Mouse (Mus musculus): ENCODE results near the gene Cacng3. TPM values are rescaled to one million over a fixed set of nuclear protein-coding genes. Genes with fewer than 3 reads are reported as not detected.
A peak's percentile ranks its signal among the peaks of the same experiment; 100 is the strongest.

Cacng3 gene
- polyA plus RNA-seq, 2 experiments = not detected

DNA sequence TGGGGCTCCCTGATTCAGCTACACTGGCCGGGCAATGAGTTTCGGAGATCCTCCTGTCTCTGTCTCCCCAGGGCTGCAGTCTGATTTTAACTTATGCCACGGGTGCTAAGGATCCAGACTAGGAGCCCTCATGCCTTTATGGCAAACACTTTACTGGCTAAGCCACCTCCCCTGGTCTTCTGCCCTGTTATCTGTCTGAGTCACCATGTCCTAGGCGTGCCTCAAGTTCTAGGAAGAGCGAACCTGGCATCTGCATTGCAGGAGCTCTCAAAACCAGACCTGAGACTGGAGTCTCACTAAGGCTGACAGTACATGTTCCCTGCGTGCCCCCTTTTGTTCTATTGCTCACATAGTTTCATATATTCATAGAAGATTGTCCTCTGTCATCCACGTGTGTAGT, 119.6 kb downstream of the Cacng3 start:
- Histone ChIP-seq H3K4me2 (ENCODE audit: low read depth) (peak overlapping the region; percentile 9; the same call in 1 of the 2 replicates), H3K4me3 (ENCODE audit: insufficient read depth in 1 of 2, low read depth in 2 of 2, low read length in 2 of 2) (no peak overlapping the region), H3K9me3 (ENCODE audit: control insufficient read depth, low read length) (no peaks in the 10 kb centered on the region), H3K4me1 (replicated peaks; ENCODE audit: control insufficient read depth in 2 of 2, insufficient read depth in 2 of 2, low read length in 1 of 2) (peaks cover 0 to 2% of the 10 kb centered on the region in 2 experiments; a peak in 1 of 4 replicates), H3K27ac (no peak overlapping the region), H3K36me3 (replicated peaks; ENCODE audit: control insufficient read depth, insufficient read depth, low read depth) (no peaks in the 10 kb centered on the region), H3K27me3 (ENCODE audit: control insufficient read depth, insufficient read depth, low read length) (no peaks in the 10 kb centered on the region), H3K9ac (replicated peaks) (no peak overlapping the region)
- WGBS (ENCODE audit: insufficient replicate concordance) = 54% methylated on average over 7 of the region's 7 CpGs
- TF ChIP-seq EP300 (IDR thresholded peaks at IDR 0.05; ENCODE audit: low read depth) (peak; percentile 17; the same call in 1 of the 2 replicates), CTCF (IDR thresholded peaks at IDR 0.05; ENCODE audit: low read depth) (no peak)
- DNase-seq (ENCODE audit: low read depth in 3 of 3, low spot score in 3 of 3) = peak; percentile 25 to 37 (median 30)
- ATAC-seq (ENCODE audit: insufficient read depth) = peak; percentile 88

GRCm38 (mm10) chr7:122793655-122794346, 123.5 kb downstream of the Cacng3 start:
- WGBS (ENCODE audit: insufficient replicate concordance) = 60% methylated on average over 6 of the region's 6 CpGs
- Histone ChIP-seq H3K27me3 (ENCODE audit: control insufficient read depth, insufficient read depth, low read length) (no peaks in the 10 kb centered on the region), H3K4me1 (replicated peaks; ENCODE audit: control insufficient read depth in 2 of 2, insufficient read depth in 2 of 2, low read length in 1 of 2) (peaks cover 0 to 2% of the 10 kb centered on the region in 2 experiments; a peak in 1 of 4 replicates), H3K4me3 (ENCODE audit: insufficient read depth in 1 of 2, low read depth in 2 of 2, low read length in 2 of 2) (no peak overlapping the region), H3K27ac (no peak overlapping the region), H3K9me3 (ENCODE audit: control insufficient read depth, low read length) (no peaks in the 10 kb centered on the region), H3K36me3 (replicated peaks; ENCODE audit: control insufficient read depth, insufficient read depth, low read depth) (no peaks in the 10 kb centered on the region), H3K9ac (replicated peaks) (no peak overlapping the region), H3K4me2 (ENCODE audit: low read depth) (no peak overlapping the region)
- TF ChIP-seq EP300 (IDR thresholded peaks at IDR 0.05; ENCODE audit: low read depth) (no peak), CTCF (IDR thresholded peaks at IDR 0.05; ENCODE audit: low read depth) (no peak)
- DNase-seq (ENCODE audit: low read depth in 3 of 3, low spot score in 3 of 3) = no peak
- no peak for ATAC-seq (ENCODE audit: insufficient read depth)

DNA sequence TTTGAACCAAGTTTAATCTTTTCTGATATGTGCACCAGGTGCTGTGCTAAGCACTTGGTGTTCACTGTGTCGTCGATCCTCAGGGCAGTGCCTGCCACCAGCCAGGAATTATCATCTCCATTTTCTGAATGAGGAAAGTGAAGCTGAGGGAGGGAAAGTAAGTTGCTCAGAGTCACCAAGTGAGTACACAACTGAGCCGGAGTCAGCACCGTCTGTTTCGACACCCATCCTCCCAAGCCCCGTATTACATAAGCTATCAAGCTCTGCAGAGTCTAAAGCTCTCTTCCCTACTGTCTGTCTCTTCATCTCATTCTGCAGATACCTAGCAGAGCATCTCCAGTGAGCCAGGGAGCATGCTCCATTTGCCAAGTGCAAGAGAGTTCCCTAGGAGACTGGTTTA, 124.8 kb downstream of the Cacng3 start:
- no peak overlapping the region for H3K4me3 ChIP-seq (ENCODE audit: insufficient read depth in 1 of 2, low read depth in 2 of 2, low read length in 2 of 2)
- ATAC-seq (ENCODE audit: insufficient read depth) (no peak), DNase-seq (ENCODE audit: low read depth in 3 of 3, low spot score in 3 of 3) (no peak)
- H3K9ac ChIP-seq (replicated peaks) = no peak overlapping the region
- no peak overlapping the region for H3K27ac ChIP-seq
- H3K36me3 ChIP-seq (replicated peaks; ENCODE audit: control insufficient read depth, insufficient read depth, low read depth) = no peaks in the 10 kb centered on the region
- no peaks in the 10 kb centered on the region for H3K9me3 ChIP-seq (ENCODE audit: control insufficient read depth, low read length)
- 71% methylated on average over 6 of the region's 6 CpGs for WGBS (ENCODE audit: insufficient replicate concordance)
- TF ChIP-seq CTCF (IDR thresholded peaks at IDR 0.05; ENCODE audit: low read depth) = no peak
- no peak for TF ChIP-seq EP300 (IDR thresholded peaks at IDR 0.05; ENCODE audit: low read depth)
- H3K4me2 ChIP-seq (ENCODE audit: low read depth) = no peak overlapping the region
- H3K4me1 ChIP-seq (replicated peaks; ENCODE audit: control insufficient read depth in 2 of 2, insufficient read depth in 2 of 2, low read length in 1 of 2) = peaks cover 0 to 2% of the 10 kb centered on the region in 2 experiments; a peak in 1 of 4 replicates
- H3K27me3 ChIP-seq (ENCODE audit: control insufficient read depth, insufficient read depth, low read length) = no peaks in the 10 kb centered on the region

DNA sequence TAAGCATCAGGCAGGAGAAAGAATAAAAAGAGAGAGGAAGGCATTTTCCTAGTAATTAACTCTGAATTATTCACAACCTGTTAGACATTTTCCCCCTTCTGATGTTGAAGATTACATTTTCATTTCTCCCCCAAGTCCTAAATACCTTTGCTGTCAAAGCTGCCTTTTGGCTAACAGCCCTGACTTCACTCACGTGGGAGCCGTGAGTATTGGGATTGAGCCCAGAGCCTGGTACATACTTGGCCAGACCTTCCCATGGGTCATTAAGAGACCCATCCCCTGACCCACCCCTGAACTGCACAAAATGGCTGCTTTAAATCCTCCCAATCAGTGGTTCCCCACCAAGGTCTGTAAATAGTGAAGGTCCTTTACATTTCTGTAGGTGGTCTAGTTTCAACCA, 130.5 kb downstream of the Cacng3 start:
- no peak for ATAC-seq (ENCODE audit: insufficient read depth)
- DNase-seq (ENCODE audit: low read depth in 3 of 3, low spot score in 3 of 3) = no peak
- no peak overlapping the region for H3K4me2 ChIP-seq (ENCODE audit: low read depth)
- no peak for TF ChIP-seq EP300 (IDR thresholded peaks at IDR 0.05; ENCODE audit: low read depth)
- no peak for TF ChIP-seq CTCF (IDR thresholded peaks at IDR 0.05; ENCODE audit: low read depth)
- H3K27ac ChIP-seq = no peak overlapping the region
- no peaks in the 10 kb centered on the region for H3K27me3 ChIP-seq (ENCODE audit: control insufficient read depth, insufficient read depth, low read length)
- H3K4me1 ChIP-seq (replicated peaks; ENCODE audit: control insufficient read depth in 2 of 2, insufficient read depth in 2 of 2, low read length in 1 of 2) = no peaks in the 10 kb centered on the region
- H3K9me3 ChIP-seq (ENCODE audit: control insufficient read depth, low read length) = no peaks in the 10 kb centered on the region
- WGBS (ENCODE audit: insufficient replicate concordance) = 63% methylated on average over 2 of the region's 2 CpGs
- H3K4me3 ChIP-seq (ENCODE audit: insufficient read depth in 1 of 2, low read depth in 2 of 2, low read length in 2 of 2) = no peak overlapping the region
- no peak overlapping the region for H3K9ac ChIP-seq (replicated peaks)
- no peaks in the 10 kb centered on the region for H3K36me3 ChIP-seq (replicated peaks; ENCODE audit: control insufficient read depth, insufficient read depth, low read depth)

GRCm38 (mm10) chr7:122803839-122804496, 133.7 kb downstream of the Cacng3 start:
- no peak overlapping the region for H3K9ac ChIP-seq (replicated peaks)
- no peaks in the 10 kb centered on the region for H3K36me3 ChIP-seq (replicated peaks; ENCODE audit: control insufficient read depth, insufficient read depth, low read depth)
- ATAC-seq (ENCODE audit: insufficient read depth) (no peak), DNase-seq (ENCODE audit: low read depth in 3 of 3, low spot score in 3 of 3) (no peak)
- no peak overlapping the region for H3K4me2 ChIP-seq (ENCODE audit: low read depth)
- H3K27me3 ChIP-seq (ENCODE audit: control insufficient read depth, insufficient read depth, low read length) = no peaks in the 10 kb centered on the region
- WGBS (ENCODE audit: insufficient replicate concordance) = 73% methylated on average over 9 of the region's 9 CpGs
- no peak for TF ChIP-seq EP300 (IDR thresholded peaks at IDR 0.05; ENCODE audit: low read depth)
- no peak for TF ChIP-seq CTCF (IDR thresholded peaks at IDR 0.05; ENCODE audit: low read depth)
- no peaks in the 10 kb centered on the region for H3K9me3 ChIP-seq (ENCODE audit: control insufficient read depth, low read length)
- H3K27ac ChIP-seq = no peak overlapping the region
- no peak overlapping the region for H3K4me3 ChIP-seq (ENCODE audit: insufficient read depth in 1 of 2, low read depth in 2 of 2, low read length in 2 of 2)
- H3K4me1 ChIP-seq (replicated peaks; ENCODE audit: control insufficient read depth in 2 of 2, insufficient read depth in 2 of 2, low read length in 1 of 2) = no peaks in the 10 kb centered on the region
